Mouse (Mus musculus) embryonic fibroblast, embryonic 13.5 days (primary cell): ENCODE data around the gene Tex50.

Experiments used
- CTCF ChIP-seq: IDR thresholded peaks from 2 replicates; pipeline ENCODE4 v1.5.1; 2011; ENCODE audit warnings: mild to moderate bottlenecking, control low read depth, low read length, moderate library complexity, borderline replicate concordance; ENCODE audit not compliant: insufficient read depth
- POLR2A ChIP-seq: IDR thresholded peaks from 2 replicates; pipeline ENCODE4 v1.6.1; 2011; ENCODE audit warnings: low read depth, mild to moderate bottlenecking, control low read depth, low read length, moderate library complexity

GRCm38 (mm10) chr1:161151098-161151497 lies 8.0 kb downstream of the Tex50 start:
- TF ChIP-seq POLR2A (no peak), CTCF (no peak)
